Mouse (Mus musculus) layer of hippocampus, adult 8-10 months (tissue): ENCODE results near the gene Ereg. TPM values are rescaled to one million over a fixed set of nuclear protein-coding genes. Genes with fewer than 3 reads are reported as not detected.
A peak's percentile ranks its signal among the peaks of the same experiment; 100 is the strongest.

Experiments used
- DNase-seq, 2 experiments: peaks; one replicate each; pipeline ENCODE4 v3.0.0; 2022; ENCODE audit warnings: low spot score in 2 of 2
- total RNA-seq, 4 experiments: library from RNA; stranded (reverse); gene quantifications; 2 replicates each; pipeline ENCODE4 v1.2.4; 2022

The Ereg gene
- total RNA-seq, result not detected

DNA sequence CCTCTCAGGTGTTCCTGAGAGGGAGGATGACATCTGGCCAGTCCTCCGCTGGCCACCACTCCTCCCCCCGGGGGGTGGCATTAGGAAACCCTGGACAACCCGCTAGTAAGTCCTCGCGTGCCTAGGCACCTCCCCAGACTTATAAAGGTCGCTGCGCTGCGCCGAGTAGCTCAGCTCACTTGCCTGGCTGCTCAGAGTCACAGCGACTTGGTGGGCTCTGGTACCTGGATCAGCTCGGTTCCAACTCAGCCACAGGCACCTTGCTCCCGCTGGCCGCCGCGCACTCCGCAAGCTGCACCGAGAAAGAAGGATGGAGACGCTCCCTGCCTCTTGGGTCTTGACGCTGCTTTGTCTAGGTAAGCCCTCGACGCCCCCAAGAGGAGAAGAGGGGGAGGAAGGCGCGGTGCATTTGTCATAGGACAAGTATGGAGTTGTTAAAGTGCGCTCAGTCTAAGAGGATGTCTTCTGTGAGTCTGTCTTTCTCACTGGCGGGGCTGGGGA lies at the start of gene Ereg:
TSS of gene Ereg (plus strand) at position 173 of the 501 bp plus-strand sequence.
- no peak for DNase-seq

DNA sequence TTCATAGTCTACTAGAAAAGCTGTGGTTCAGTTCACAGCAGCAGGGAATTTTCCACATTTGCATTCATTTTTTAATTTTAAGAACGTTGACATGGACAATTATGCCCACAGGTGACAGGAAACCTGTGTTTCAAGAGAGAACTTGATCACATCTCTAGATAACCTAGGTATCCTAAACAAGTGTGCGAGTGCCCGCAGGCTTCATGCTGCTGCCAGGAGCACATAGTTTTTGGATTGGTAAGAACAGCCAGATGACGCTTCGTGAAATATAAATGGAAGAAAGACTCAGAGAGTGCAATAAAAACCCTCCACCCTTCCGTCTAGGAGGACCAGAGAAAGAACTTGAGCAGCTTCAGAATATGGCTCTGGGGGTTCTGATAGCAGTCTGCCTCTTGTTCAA lies 47.3 kb upstream of the Ereg start, which contains the start of gene Epgn:
TSS of gene Epgn (plus strand) at position 301 of the 400 bp plus-strand sequence.
- DNase-seq, result no peak

DNA sequence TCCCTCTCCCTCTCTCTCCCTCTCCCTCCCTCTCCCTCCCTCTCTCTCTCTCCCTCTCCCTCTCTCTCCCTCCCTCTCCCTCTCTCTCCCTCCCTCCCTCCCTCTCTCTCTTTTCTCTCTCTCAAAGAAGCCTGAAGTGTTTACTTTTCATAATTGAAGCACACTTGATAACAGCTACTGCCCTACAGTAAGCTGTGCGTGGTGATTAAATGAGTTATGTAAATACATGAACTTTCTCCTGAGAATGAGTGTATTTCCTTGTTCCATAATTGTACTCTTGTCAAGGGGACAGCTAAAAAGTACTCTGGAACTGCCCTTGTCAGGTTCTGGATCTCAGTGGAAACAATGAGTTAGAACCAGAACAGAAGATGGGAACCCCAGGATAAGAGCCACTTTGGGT lies 46.6 kb upstream of the Ereg start:
- DNase-seq, result no peak

DNA sequence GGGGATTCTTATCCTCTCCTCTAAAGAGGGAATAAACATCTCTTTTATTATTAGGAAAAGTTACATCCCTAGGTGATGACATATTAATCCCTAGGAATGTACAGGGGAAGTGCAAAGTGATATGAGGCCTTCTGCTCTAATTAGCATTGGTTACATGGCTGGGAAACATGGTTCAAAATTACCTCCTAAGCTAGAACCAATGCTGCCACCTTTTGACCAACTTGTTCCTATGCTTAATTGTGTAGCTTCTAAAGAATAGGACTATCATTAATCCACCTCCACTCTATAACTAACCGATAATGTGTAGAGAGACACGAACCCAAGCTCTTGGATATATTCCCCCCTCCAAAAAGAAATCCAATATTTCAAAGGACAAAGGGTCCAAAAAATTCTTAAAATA lies 43.8 kb upstream of the Ereg start:
- no peak for DNase-seq

DNA sequence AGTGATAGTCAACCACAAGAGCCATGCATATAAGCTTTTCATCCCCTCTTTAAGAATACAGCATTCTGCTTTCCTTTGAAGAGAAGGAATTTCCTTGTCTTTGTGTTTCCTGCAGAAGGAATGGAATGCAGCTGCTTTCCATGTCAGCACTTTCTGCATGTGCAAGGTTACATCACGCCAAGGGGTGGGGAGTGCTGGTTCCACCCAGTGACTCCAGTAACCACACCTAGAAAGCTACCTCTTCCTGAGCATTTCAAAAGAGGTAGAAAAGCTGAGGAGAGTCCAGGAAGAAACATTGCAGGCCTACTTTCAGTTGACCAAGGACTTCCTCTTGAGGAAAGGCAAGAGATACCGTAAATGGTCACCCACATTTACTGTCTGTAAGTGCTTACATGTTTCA lies 39.1 kb upstream of the Ereg start:
- DNase-seq, result no peak

DNA sequence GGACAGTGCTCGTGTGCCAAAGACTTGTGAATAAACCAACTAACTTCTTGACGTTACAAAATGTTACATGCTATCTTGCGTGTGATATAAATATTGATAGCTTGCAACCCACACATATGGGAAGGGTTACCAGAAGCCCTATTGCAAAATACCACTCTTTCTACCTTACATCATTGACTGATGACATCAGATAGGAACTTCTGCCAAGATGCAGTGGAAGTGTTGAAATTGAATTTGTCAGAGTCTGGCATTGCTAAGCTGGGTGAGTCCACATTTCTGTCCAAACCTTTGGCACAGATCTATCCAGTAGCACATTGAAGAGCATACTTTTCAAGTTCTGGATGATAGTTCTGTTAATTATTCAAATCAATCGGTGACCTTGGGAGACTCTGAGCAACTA lies 37.8 kb upstream of the Ereg start:
- DNase-seq, result no peak

DNA sequence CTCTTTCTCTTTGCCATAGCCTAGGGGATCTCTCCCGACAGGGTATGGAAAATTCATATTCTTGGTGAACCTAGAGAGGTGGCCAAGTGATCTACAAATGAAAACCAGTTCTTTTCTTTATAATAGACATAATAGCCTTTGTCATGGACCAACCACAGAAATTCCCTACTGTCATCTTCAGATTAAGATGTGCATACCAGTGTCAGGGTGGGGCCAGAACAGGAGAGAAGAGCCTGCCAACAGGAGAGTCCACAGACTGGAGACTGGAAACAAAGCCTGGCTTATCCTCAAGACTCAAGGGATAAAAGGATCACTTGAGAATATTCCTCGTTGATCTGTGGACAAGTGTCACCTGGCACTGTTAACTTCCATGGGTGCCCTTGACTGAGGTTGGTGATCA lies 36.7 kb upstream of the Ereg start:
- no peak for DNase-seq

DNA sequence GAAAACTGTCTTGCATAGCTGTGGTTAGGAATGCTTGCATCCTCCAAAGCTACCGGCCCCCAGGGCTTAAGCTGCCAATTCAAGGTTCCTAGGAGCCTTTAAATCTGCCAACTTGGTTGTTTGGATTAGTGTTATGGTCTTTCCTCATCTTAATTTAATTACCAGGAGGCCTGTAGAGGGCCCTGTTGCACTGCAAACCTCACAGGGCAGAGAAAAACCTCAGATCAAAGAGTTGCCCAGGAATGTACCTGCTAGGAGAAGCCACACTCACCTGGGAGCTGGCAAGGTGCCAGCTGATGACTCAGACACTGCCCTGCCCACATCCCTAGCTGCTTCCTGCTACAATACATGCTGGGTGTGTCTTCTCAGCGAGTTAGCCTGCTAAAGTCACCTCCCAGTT lies 35.9 kb upstream of the Ereg start:
- peak in 1 of 2 experiments; percentile 3 for DNase-seq

DNA sequence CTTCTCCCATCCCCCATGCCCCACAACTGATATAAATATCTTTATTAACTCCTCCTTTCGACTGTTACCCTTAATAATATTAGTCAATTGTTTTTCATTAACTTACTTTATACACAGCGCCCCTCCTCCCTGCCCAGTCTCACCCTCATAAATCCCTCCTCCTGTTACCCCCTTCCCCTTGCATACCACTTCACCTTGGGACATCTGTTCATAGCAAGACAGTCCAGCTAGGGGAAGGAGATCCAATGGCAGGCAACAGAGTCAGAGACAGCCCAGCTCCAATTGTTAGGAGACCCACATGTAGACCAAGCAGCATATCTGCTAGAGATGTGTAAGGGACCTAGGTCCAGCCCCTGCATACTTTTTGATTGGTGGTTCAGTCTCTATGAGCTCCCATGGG lies 35.5 kb upstream of the Ereg start:
- no peak for DNase-seq

DNA sequence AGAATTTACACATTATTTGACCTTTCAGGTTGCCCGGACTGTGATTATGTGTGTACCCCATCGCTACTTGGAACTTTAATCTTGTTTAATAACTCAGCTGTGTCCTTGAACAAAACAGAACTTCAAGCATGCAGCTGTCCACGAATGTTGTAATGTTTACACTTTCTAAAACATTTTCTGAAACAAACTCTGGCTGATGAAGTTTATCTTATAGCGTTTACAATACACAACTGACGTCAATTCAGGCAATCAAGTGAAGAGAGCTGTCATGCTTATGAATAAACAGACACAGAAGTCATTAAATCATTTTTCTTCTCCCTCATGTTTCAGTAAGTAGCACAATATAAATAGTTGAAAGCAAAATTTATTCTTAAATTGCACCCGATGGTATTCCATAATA lies 26.4 kb upstream of the Ereg start:
- no peak for DNase-seq

DNA sequence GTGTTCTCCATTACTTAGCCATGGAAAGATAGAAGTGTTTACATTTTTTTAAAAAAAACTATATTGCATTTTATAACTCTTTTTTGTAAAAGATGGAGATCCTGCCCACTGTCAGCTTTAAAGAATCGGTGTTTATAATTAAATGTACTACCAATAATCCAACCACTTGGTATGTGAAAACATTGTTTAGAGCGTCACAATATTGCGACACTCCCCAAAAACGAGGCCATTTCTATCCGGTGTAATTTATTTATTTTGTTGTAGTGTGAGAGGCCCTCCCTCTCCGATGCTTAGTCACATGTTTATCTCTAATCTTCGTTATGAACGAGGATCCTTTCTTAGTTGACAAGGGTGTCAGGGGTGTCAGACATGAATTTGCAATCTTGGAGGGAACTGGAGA lies 26.0 kb upstream of the Ereg start:
- no peak for DNase-seq

DNA sequence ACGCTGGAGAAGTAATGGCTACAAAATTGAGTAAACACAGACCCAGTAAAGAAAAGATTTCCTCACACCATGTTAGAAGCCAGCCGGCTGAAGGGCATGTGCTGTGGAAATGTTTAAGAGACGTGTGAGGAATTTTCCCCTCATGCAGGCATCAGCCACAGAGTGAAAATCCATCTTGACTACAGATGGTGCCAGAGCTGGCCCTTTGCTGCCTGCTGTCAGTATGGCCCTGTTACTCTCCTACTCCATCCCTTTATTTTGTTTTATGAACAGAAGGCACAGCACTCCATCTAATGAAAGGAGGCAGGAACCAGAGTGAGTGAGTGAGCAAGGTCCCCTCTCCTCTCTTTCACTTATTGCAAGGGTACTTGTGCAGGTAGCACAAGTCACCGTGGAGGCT lies 2.1 kb upstream of the Ereg start:
- DNase-seq, result no peak

DNA sequence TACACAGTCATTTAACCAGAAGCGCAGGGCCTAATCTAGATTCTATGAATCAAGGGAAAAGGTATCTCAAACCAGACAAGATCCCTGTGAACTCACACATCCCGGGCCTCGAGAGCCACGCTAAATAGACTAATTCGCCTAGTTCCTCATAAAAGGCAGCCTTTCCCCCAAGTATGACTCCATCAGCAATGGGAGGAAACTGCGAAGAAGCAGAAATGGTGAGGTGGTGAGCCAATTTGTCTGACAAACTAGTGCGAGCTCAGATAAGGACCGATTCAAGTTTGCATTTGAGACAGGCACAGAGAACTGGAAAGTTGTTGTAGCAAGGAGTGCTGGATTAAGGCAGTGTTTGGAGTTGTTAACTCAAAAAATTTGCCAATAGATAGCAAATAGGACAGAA lies 796 bp upstream of the Ereg start:
- DNase-seq, result no peak

DNA sequence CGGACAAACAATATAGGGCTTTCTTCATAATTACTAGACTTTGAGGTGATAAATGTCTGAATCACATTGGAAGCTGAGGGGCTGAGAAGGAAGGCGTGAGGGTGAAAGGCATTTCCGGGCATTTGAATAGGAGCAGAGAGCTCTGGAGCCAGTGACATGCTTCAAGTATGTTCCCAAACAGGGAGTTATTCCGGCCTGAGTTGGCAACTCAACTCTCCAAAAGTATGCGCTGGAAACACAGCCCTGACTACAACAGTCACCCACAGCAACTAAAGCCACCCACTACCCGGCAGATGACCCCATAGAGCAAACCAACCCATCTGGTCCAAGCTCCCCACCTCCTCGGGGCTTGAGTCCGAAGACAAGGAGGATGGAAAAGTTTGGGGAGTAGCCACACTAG lies 396 bp upstream of the Ereg start:
- no peak for DNase-seq

DNA sequence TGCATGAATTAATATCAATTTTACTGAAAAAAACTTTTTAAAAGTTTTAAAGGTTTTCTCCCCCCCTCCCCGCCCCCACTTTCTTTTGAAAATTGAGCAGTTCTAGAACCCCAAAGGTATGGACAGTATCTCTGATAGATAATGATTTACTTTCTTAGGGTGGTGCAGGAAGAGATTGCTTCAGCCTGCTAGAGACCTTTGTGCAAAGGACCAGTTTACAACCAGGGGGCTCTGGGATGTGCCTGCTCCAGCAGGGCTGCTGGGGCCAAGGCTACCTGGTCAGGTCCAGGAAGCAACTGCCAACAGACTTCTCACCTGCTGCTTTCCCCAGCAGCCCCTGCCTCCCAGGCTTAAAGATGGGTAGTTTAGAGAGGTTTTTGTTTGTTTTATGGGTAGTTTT lies 599 bp downstream of the Ereg start:
- DNase-seq, result no peak

DNA sequence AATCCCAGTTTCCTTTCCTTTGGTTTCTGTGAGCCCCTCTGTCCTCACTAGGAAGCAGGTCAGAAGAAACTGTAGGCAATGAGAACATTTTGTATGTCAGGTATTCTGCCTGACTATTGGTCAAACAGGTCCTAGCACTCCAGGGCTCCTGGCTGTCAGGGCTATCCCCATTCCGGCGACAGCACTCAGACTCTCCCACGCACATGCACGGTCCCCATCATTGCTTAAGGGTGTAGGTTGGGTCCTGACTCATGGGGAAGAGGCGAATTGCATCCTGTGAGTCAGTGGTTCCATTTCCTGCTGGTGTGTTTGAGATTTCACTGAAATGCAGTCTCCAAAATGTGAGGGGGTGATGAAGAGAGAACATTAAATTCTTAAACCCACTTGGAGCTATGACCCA lies 8.6 kb downstream of the Ereg start:
- no peak for DNase-seq

DNA sequence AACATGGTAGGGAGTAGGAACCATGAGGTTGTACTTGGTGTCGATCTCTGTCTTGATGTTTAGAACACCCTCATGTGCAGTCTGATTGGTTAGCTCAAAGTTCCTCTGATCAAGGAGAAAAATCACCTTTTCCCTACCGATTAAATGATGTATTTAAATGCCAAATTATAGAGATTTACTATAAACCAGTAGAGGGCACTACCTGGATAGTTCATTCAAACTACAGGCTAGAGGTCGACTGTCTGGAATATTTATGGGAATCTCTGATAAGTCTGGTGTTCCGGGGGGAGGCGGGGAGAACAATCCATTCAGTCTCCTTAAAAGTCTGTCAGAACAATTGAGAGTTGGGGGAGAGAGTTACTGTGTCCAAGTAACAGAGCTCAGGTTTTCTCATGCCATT lies 10.9 kb downstream of the Ereg start:
- DNase-seq, result no peak

DNA sequence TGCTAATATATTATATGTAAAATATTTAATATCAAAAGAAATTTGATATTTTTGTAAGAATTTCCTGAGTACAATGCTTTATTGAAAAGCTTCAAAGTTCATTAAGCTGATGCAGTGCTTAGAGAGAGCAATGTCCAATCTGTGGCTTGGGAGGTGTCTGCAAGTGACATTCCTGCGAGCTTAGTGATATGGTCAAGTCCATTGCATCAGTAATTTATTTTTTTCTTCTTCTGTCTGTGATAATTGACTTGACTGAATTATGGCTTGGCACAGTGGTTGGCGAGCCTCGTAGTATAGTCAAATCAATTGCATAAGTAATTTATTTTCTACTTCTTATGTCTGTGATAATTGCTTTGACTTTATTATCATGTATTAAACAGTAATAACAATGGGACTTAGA lies 15.9 kb downstream of the Ereg start:
- DNase-seq, result no peak

DNA sequence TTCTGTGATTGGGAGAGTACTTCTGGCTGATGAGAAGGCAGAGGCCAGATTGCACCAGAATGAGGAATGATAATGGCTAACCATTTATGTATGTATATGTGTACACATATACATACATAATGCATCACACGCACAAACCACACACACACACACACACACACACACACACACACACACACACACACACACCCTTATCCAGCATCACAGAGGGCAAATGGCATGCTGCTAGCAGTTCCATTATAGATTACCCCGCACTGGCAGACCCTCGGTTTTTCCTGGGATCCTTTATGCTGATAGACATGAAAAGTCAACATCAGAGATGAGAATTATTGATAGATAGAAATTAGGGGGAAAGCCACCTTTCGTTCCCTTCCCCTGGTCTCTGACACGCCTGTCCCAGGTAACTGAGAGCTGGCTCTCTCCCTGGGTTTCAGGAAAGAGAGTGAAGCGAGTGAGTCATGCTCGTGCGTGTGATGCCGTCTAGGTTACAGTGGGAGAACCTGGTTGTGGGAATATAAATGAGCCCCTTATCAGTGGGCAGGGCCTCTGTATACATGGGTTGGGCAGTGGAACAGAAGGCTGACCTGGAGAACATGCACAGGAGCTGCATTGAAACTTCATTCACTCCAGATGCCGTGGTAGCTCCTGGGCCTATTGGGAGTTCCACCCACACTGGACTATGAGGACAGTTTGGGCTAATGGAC lies 23.6 kb downstream of the Ereg start:
- DNase-seq, result no peak

DNA sequence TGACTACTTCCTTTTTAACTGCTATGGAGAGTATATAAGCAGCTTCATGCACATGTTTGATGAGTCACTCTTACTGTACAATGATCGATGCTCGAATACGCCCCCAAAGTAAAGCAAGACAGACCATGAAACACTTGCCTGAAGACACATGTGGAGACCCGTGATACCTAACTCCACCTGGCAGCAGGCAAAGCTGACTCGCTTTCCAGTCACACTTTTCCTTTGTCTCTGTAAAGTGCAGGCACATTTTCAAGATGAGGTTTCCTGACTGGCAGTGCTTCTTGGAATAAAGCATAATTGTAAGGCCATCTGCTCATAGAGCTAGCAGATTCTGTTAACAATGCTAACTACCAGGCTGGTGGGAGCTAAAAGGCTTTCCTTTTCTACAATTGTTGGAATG lies 27.3 kb downstream of the Ereg start:
- DNase-seq, result peak; percentile 11 to 18

DNA sequence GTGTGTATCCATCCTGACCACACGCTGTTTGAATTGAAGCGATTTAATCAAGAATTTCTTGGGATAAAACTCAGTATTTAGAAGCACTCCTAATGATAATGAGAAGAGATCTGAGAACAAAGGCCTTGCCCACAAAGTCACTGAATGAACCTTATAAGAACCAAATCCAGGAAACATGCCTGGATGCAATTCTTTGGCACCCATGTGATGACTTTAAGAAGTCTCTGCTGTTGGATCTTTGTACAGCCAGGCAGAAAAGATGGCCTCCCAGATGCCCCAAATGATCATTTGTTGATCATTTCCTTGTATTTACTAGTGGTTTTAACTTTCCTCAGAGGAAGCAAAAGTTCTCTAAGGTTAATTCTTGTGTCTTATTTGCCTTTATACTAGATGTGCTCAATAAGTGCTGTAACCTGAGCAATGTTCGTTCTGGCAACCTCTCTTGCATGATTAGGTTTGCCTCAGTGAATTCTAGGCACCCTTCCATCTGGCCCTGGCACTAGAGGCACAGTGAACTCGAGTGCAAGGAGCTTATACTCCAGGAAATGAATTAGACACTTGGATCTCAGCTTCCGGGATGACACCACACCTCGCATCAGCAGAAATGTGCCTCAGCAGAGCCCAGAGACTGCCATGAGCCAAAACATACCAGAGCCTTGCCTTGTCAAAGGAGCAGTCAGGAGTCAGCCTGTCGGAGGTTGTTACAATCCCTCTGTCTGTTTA lies 29.7 kb downstream of the Ereg start:
- no peak for DNase-seq

DNA sequence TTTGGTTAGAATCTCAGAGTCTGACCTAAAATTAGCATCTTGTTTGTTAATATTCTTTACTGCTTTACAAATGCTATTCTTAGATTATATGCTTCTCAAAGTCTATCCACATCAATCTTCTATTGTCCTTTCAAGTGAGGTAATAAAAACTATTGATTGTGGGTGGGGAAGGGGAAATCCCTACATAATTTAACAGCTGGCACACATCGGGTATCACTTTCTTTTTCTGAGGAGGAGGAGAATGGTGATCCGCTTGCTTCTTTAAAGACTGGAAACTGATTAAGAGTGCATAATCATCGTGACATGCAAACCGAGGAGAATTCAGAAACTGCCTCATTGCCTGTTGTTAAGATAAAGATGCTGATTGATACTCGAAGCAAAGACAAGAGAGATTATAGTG lies 31.8 kb downstream of the Ereg start:
- no peak for DNase-seq

DNA sequence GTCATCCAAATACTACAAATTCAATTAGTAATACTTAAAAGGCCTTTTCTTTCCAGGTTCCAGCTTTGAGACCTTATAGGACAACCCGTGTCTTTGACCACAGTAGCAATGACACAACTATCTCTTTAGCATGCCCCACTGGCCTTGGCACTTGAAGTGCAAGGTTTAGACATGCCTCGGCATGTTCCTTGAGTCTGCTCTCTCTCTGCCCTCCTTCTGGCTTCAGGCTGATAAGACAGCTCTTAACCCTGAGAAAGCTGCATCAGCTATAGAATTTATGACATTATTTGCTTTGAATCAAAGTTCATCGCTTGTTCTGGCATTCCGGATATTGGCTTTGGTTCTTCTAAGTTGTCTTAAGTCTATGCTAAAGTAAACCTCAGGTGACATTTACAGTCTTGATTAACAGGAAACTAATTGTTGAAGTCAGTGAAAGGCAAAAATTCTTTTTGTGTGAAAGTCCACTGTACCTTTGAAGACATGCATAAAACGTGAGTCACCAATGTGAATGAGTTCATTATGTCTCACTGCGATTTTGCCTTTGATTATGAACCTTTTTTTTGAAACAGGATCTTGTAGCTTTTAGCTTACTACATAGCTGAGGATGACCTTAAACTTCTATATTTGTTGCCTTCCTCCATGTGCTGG lies 35.7 kb downstream of the Ereg start:
- DNase-seq, result no peak
